Mouse (Mus musculus) stomach, postnatal 0 days (tissue): ENCODE measurements around the gene Mansc1. TPM values are rescaled to one million over a fixed set of nuclear protein-coding genes. Genes with fewer than 3 reads are reported as not detected.
"Not testable (repeated sequence)": the region's sequence is repeated elsewhere in the genome, so short reads cannot be mapped to it uniquely, and the experiment has no call there.

Source experiments
- ATAC-seq: fragments of 200-750 bp; cut with Nextera tagmentation; 2 replicates; pipeline ENCODE4 v1.8.0; 2017; ENCODE audit not compliant: low FRiP score, low TSS enrichment
- DNase-seq: peaks from one replicate; pipeline ENCODE4 v3.0.0-alpha.2; 2016; ENCODE audit warnings: low spot score
- H3K27ac ChIP-seq: fragments of 300-500 bp; sonication (generic); replicated peaks from 2 replicates; pipeline ENCODE4 v1.5.1; 2014; ENCODE audit warnings: mild to moderate bottlenecking, control low read depth
- H3K27me3 ChIP-seq: fragments of 300-500 bp; sonication (generic); 2 replicates; pipeline ENCODE4 v1.6.1; 2014; ENCODE audit warnings: low read length; ENCODE audit not compliant: control insufficient read depth, insufficient read depth
- H3K36me3 ChIP-seq: fragments of 300-500 bp; sonication (generic); 2 replicates; pipeline ENCODE4 v1.6.1; 2014; ENCODE audit warnings: low read length, mixed read lengths; ENCODE audit not compliant: control insufficient read depth, insufficient read depth
- H3K4me1 ChIP-seq: fragments of 300-500 bp; sonication (generic); replicated peaks from 2 replicates; pipeline ENCODE4 v1.6.1; 2014; ENCODE audit warnings: antibody characterized with exemption; ENCODE audit not compliant: control insufficient read depth, insufficient read depth
- H3K4me2 ChIP-seq: fragments of 300-500 bp; sonication (generic); replicated peaks from 2 replicates; pipeline ENCODE4 v1.6.1; 2014; ENCODE audit warnings: low read depth, mild to moderate bottlenecking, control low read depth, moderate library complexity
- H3K4me3 ChIP-seq: fragments of 300-500 bp; sonication (generic); 2 replicates; pipeline ENCODE4 v1.5.1; 2014; ENCODE audit warnings: low read depth, low read length, control low read depth
- H3K9ac ChIP-seq: fragments of 300-500 bp; sonication (generic); 2 replicates; pipeline ENCODE4 v1.6.1; 2014; ENCODE audit warnings: mild to moderate bottlenecking, low read length, control low read depth, mixed read lengths
- H3K9me3 ChIP-seq: fragments of 300-500 bp; sonication (generic); 2 replicates; pipeline ENCODE4 v1.6.1; 2016; ENCODE audit warnings: low read length; ENCODE audit not compliant: control insufficient read depth
- CTCF ChIP-seq: IDR thresholded peaks from 2 replicates; pipeline ENCODE4 v1.5.1; 2016; ENCODE audit warnings: antibody characterized with exemption, low read depth, mild to moderate bottlenecking, moderate library complexity
- EP300 ChIP-seq: optimal IDR thresholded peaks from 2 replicates; pipeline ENCODE3; 2016; ENCODE audit warnings: antibody characterized with exemption
- WGBS: fragments of 180-500 bp; shearing (Covaris S2); extraction: QIAGEN DNeasy Blood & Tissue Kit; methylation state at CpG from one replicate; pipeline ENCODE4 v1.1.7; 2014; 5-methylcytosine and 5-hydroxymethylcytosine counted together
- polyA plus RNA-seq: library from polyadenylated mRNA; unstranded; fragments of >200 nt; fragmentation: Nextera tagmentation; extraction: Ambion mirVana; gene quantifications from 2 replicates; pipeline ENCODE4 v1.2.1, GENCODE M21; 2015

The Mansc1 gene
- polyA plus RNA-seq = 17.1 and 18.2 TPM in 2 replicates

GRCm38 (mm10) chr6:134631947-134632687 lies at the start of gene Mansc1:
Mansc1 (minus strand) TSS chr6:134632488.
- peak within 1 kb of the TSS; percentile 75 for H3K9ac ChIP-seq
- no peak for TF ChIP-seq EP300
- peak; percentile 28 for TF ChIP-seq CTCF
- peak within 1 kb of the TSS; percentile 64 for H3K4me3 ChIP-seq
- ATAC-seq (peak; percentile 71), DNase-seq (peak; percentile 81)
- H3K4me2 ChIP-seq = peak within 1 kb of the TSS; percentile 97
- H3K27me3 ChIP-seq = no peaks in the 10 kb centered on the region
- peak within 1 kb of the TSS; percentile 89 for H3K27ac ChIP-seq
- H3K4me1 ChIP-seq = no peaks in the 10 kb centered on the region
- H3K9me3 ChIP-seq = no peaks in the 10 kb centered on the region
- no peaks in the 10 kb centered on the region for H3K36me3 ChIP-seq
- 2% methylated on average over 41 of the region's 46 CpGs for WGBS

DNA sequence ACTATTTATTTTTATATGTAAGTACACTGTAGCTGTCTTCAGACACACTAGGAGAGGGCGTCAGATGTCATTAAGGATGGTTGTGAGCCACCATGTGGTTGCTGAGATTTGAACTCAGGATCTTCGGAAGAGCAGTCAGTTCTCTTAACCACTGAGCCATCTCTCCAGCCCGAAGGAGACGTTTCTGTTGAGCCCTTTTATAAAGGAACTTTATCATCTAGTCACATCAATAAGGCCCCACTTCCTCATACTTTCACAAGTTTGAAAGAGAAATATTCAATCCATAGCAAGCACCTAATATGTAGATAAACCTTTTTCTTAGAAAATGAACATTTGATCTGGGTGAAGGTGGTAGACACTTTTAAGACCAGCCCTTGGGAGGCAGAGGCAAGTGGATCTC lies 47.0 kb upstream of the Mansc1 start:
- not testable (repeated sequence) for H3K36me3 ChIP-seq, H3K9ac ChIP-seq, H3K4me1 ChIP-seq, H3K27ac ChIP-seq, ATAC-seq, DNase-seq, H3K4me2 ChIP-seq, H3K9me3 ChIP-seq, H3K27me3 ChIP-seq, H3K4me3 ChIP-seq
- WGBS = 81% methylated on average over 4 of the region's 4 CpGs

DNA sequence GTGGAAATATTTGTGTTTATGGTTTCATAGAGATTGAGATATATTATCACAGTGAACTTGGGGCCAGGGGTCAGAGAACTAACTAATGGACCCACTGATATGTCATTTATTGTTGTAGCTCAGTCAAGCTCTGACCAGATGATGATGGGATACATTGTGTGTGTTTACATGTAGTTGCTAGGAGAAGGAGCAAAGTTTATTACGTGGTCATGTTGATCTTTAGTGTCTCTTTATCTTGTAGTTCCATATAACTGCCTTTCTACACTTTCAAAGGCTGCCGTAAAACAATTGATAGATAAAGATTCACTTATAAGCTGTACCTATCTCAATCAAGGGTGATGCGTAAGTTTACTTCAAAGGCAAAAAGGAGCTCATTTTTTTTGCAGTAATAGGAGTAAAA lies 45.7 kb upstream of the Mansc1 start:
- Histone ChIP-seq H3K27me3 (no peaks in the 10 kb centered on the region), H3K27ac (no peak overlapping the region), H3K9me3 (no peaks in the 10 kb centered on the region), H3K4me1 (no peaks in the 10 kb centered on the region), H3K9ac (no peak overlapping the region), H3K36me3 (no peaks in the 10 kb centered on the region), H3K4me3 (no peak overlapping the region), H3K4me2 (no peak overlapping the region)
- DNase-seq (no peak), ATAC-seq (peak; percentile 53; the same call in 1 of the 2 replicates)
- TF ChIP-seq EP300 (no peak), CTCF (no peak)
- whole genome bisulfite sequencing = 61% methylated on average over 3 of the region's 3 CpGs

GRCm38 (mm10) chr6:134677504-134677903 lies 45.2 kb upstream of the Mansc1 start:
- 58% methylated on average over 4 of the region's 4 CpGs for WGBS
- Histone ChIP-seq H3K27me3 (no peaks in the 10 kb centered on the region), H3K4me2 (no peak overlapping the region), H3K4me3 (no peak overlapping the region), H3K36me3 (no peaks in the 10 kb centered on the region), H3K27ac (no peak overlapping the region), H3K9ac (no peak overlapping the region), H3K4me1 (no peaks in the 10 kb centered on the region), H3K9me3 (no peaks in the 10 kb centered on the region)
- ATAC-seq (no peak), DNase-seq (no peak)
- TF ChIP-seq EP300 (no peak), CTCF (no peak)

GRCm38 (mm10) chr6:134673712-134674111 lies 41.4 kb upstream of the Mansc1 start:
- not testable (repeated sequence) for H3K27me3 ChIP-seq, DNase-seq, H3K4me2 ChIP-seq, ATAC-seq, H3K9ac ChIP-seq, H3K9me3 ChIP-seq, H3K4me1 ChIP-seq, H3K4me3 ChIP-seq, H3K36me3 ChIP-seq, H3K27ac ChIP-seq
- WGBS = 87% methylated on average over 8 of the region's 8 CpGs

DNA sequence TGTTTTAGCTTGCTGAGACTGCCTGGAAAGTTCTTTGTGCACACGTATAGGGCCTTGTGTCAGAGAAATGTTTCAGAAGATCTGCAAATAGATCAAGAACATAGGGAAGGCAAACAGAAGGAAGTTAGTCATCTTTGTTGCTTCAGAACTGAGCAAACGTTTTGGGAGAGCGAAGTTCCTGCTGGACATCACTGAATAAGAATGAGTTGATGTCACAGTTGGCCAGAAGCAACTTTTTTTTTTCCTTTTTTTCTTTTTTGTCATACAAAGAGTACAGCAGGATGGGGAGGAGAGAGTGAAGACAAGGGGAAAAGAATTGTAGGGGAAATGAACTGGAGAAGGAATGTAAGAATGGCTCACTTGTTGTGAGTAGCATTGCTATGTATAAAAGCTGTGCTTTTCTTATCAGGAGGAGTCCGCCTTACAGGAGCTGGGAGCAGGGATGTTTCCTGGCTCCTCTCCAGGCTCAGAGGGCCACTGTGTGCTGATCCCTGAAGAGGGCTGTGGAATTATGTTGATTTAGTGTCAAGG lies 38.7 kb upstream of the Mansc1 start:
- H3K4me3 ChIP-seq = no peak overlapping the region
- H3K27me3 ChIP-seq = no peaks in the 10 kb centered on the region
- TF ChIP-seq EP300 (no peak), CTCF (no peak)
- no peaks in the 10 kb centered on the region for H3K9me3 ChIP-seq
- ATAC-seq (peak; percentile 62), DNase-seq (no peak)
- peak overlapping the region; percentile 58; the same call in 1 of the 2 replicates for H3K27ac ChIP-seq
- no peaks in the 10 kb centered on the region for H3K36me3 ChIP-seq
- no peak overlapping the region for H3K4me2 ChIP-seq
- no peak overlapping the region for H3K9ac ChIP-seq
- H3K4me1 ChIP-seq = peaks cover 7% of the 10 kb centered on the region; the same call in 1 of the 2 replicates
- WGBS = 21% methylated on average over 4 of the region's 4 CpGs
